Mouse (Mus musculus) midbrain, postnatal 0 days (tissue): Measurements from ENCODE around the gene Nectin3. TPM values are rescaled to one million over a fixed set of nuclear protein-coding genes. Genes with fewer than 3 reads are reported as not detected.

Experiments
- ATAC-seq: fragments of 200-750 bp; cut with Nextera tagmentation; 2 replicates; pipeline ENCODE4 v1.8.0; 2017; ENCODE audit warnings: moderate number of reproducible peaks, mild to moderate bottlenecking, moderate TSS enrichment, moderate library complexity; ENCODE audit not compliant: low FRiP score
- DNase-seq: peaks from one replicate; pipeline ENCODE4 v3.0.0-alpha.2; 2015; ENCODE audit warnings: low spot score
- H3K27ac ChIP-seq: fragments of 300-500 bp; sonication (generic); 2 replicates; pipeline ENCODE4 v1.5.1; 2014; ENCODE audit warnings: low read depth, mild to moderate bottlenecking, low read length, mixed read lengths
- H3K27me3 ChIP-seq: fragments of 300-500 bp; sonication (generic); 2 replicates; pipeline ENCODE4 v1.6.1; 2014; ENCODE audit warnings: low read length, control low read depth, mixed read lengths; ENCODE audit not compliant: insufficient read depth
- H3K36me3 ChIP-seq: fragments of 300-500 bp; sonication (generic); 2 replicates; pipeline ENCODE4 v1.6.1; 2014; ENCODE audit warnings: low read length, control low read depth, mixed read lengths; ENCODE audit not compliant: insufficient read depth
- H3K4me1 ChIP-seq: fragments of 300-500 bp; sonication (generic); 2 replicates; pipeline ENCODE4 v1.6.1; 2014; ENCODE audit warnings: mild to moderate bottlenecking, control low read depth, antibody characterized with exemption, low read length, mixed read lengths; ENCODE audit not compliant: insufficient read depth
- H3K4me2 ChIP-seq: fragments of 300-500 bp; sonication (generic); 2 replicates; pipeline ENCODE4 v1.6.1; 2014; ENCODE audit warnings: low read depth, mild to moderate bottlenecking, low read length, mixed read lengths; ENCODE audit not compliant: poor library complexity, severe bottlenecking
- H3K4me3 ChIP-seq: fragments of 300-500 bp; sonication (generic); 2 replicates; pipeline ENCODE4 v1.5.1; 2014; ENCODE audit warnings: low read depth, mild to moderate bottlenecking, low read length, moderate library complexity
- H3K9ac ChIP-seq: fragments of 300-500 bp; sonication (generic); replicated peaks from 2 replicates; pipeline ENCODE4 v1.6.1; 2014; ENCODE audit warnings: mild to moderate bottlenecking, low read length, moderate library complexity, mixed read lengths; ENCODE audit not compliant: poor library complexity, severe bottlenecking
- H3K9me3 ChIP-seq: fragments of 300-500 bp; sonication (generic); 2 replicates; pipeline ENCODE4 v1.6.1; 2016; ENCODE audit warnings: low read length, control low read depth
- CTCF ChIP-seq: IDR thresholded peaks from 2 replicates; pipeline ENCODE4 v1.5.1; 2016; ENCODE audit warnings: antibody characterized with exemption, mild to moderate bottlenecking
- WGBS: fragments of 180-500 bp; shearing (Covaris S2); extraction: QIAGEN DNeasy Blood & Tissue Kit; methylation state at CpG from one replicate; pipeline ENCODE4 v1.1.7; 2014; 5-methylcytosine and 5-hydroxymethylcytosine counted together
- polyA plus RNA-seq: library from polyadenylated mRNA; unstranded; fragments of >200 nt; fragmentation: Nextera tagmentation; extraction: Ambion mirVana; gene quantifications from 2 replicates; pipeline ENCODE4 v1.2.1, GENCODE M21; 2015
- total RNA-seq: library from RNA; depleted of rRNA; stranded (reverse); fragments of >200 nt; gene quantifications from 2 replicates; pipeline ENCODE4 v1.2.3, GENCODE M21; 2014

Gene Nectin3
- total and polyA plus RNA-seq, 2 experiments from 2014 or later: 22.8 to 43.7 TPM

GRCm38 (mm10) chr16:46496889-46497685 lies 1.2 kb downstream of the Nectin3 start:
- 1% methylated on average over 38 of the region's 78 CpGs for WGBS
- Histone ChIP-seq H3K27me3 (no peaks in the 10 kb centered on the region), H3K4me1 (no peaks in the 10 kb centered on the region), H3K27ac (peak overlapping the region; percentile 76), H3K36me3 (no peaks in the 10 kb centered on the region), H3K9me3 (no peaks in the 10 kb centered on the region), H3K4me2 (peak overlapping the region; percentile 84), H3K4me3 (peak overlapping the region; percentile 90), H3K9ac (peak overlapping the region; percentile 67)
- DNase-seq: peak; percentile 95
- TF ChIP-seq CTCF: no peak
- ATAC-seq: peak; percentile 96

DNA sequence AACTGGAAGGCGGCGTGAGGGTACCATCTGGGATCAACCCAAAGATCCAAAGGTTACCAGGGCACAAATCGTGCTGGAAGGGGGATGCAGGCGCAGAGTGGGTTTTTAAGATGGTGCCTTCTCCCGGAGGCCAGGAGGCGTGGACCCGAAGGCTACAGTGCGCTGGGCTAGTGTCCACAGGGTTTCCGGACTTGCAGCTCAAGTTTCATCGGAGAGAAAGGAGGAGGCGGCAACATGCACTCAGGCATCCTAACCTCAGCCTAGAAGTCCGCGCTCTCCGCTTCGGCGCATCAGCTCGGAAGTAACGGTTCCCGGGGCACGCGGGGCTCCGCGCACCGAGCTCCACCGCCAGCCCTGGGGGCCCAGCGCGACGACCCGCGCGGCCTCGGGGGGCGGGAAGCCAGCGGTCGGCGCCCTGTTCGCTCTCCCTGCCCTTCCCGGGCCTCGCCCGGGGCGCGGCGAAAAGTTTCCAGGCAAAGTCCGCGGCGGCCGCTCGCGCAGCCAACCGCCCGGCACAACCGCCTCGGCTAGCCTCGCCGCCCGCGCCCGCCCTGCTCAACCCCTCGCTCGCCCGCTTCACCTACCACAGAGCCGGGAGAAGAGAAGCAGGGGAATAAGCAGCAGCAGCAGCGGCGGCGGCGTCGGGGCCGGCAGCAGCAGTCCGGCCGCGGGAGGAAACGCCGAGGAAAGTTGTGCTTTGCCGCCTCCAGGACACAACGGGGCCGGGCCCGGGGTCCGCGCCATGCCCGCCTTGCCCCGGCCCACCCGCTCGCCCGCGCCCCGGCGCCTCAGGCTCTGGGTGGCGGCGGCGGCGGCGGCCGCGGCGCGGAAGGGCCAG lies 2.1 kb downstream of the Nectin3 start:
- H3K9me3 ChIP-seq: no peaks in the 10 kb centered on the region
- peak overlapping the region; percentile 67 for H3K9ac ChIP-seq
- DNase-seq (peak; percentile 62), ATAC-seq (peak; percentile 17)
- no peaks in the 10 kb centered on the region for H3K36me3 ChIP-seq
- no peaks in the 10 kb centered on the region for H3K4me1 ChIP-seq
- peak overlapping the region; percentile 76 for H3K27ac ChIP-seq
- no peaks in the 10 kb centered on the region for H3K27me3 ChIP-seq
- TF ChIP-seq CTCF: 0 out of 2 replicates have a peak, but pooled peaks have one; percentile 0
- H3K4me3 ChIP-seq: peak overlapping the region; percentile 90
- H3K4me2 ChIP-seq: peak overlapping the region; percentile 84
- under 1% methylated on average over 57 of the region's 96 CpGs for WGBS

GRCm38 (mm10) chr16:46495201-46495600 lies 3.1 kb downstream of the Nectin3 start:
- no peak overlapping the region; the same call in 1 of the 2 replicates for H3K27ac ChIP-seq
- TF ChIP-seq CTCF: peak; percentile 30; the same call in 1 of the 2 replicates
- H3K4me2 ChIP-seq: peak overlapping the region; percentile 84
- H3K36me3 ChIP-seq: no peaks in the 10 kb centered on the region
- H3K27me3 ChIP-seq: no peaks in the 10 kb centered on the region
- H3K4me1 ChIP-seq: no peaks in the 10 kb centered on the region
- H3K9ac ChIP-seq: peak overlapping the region; percentile 67
- DNase-seq: peak; percentile 30
- ATAC-seq: no peak
- no peaks in the 10 kb centered on the region for H3K9me3 ChIP-seq
- peak overlapping the region; percentile 90 for H3K4me3 ChIP-seq
- WGBS: 17% methylated on average over 3 of the region's 3 CpGs

GRCm38 (mm10) chr16:46487436-46488097 lies 10.8 kb downstream of the Nectin3 start:
- Histone ChIP-seq H3K27me3 (no peaks in the 10 kb centered on the region), H3K9ac (no peak overlapping the region), H3K4me3 (no peak overlapping the region), H3K9me3 (no peaks in the 10 kb centered on the region), H3K27ac (no peak overlapping the region), H3K4me1 (no peaks in the 10 kb centered on the region), H3K4me2 (no peak overlapping the region), H3K36me3 (no peaks in the 10 kb centered on the region)
- TF ChIP-seq CTCF: peak; percentile 89
- ATAC-seq: peak; percentile 52
- DNase-seq: peak; percentile 88
- WGBS: 52% methylated on average over 3 of the region's 3 CpGs

GRCm38 (mm10) chr16:46477336-46477735 lies 21.0 kb downstream of the Nectin3 start:
- Histone ChIP-seq H3K27me3 (no peaks in the 10 kb centered on the region), H3K4me3 (no peak overlapping the region), H3K4me1 (no peaks in the 10 kb centered on the region), H3K9me3 (no peaks in the 10 kb centered on the region), H3K4me2 (no peak overlapping the region), H3K9ac (no peak overlapping the region), H3K27ac (no peak overlapping the region), H3K36me3 (no peaks in the 10 kb centered on the region)
- WGBS: 77% methylated on average over 3 of the region's 3 CpGs
- DNase-seq (no peak), ATAC-seq (no peak)
- no peak for TF ChIP-seq CTCF
